Mouse (Mus musculus) small intestine, adult 2 months (tissue): ENCODE measurements at regions not wholly inside any gene's neighbourhood (a gene's known extent, or its start where the extent isn't known, plus 50 kb on each side); places are given as distances from the start of the nearest gene placed in this dataset.

Source experiments
- CTCF ChIP-seq: fragments of 200-500 bp; IDR thresholded peaks from 2 replicates; pipeline ENCODE4 v1.5.1; 2012; ENCODE audit warnings: low read depth, mild to moderate bottlenecking, control low read depth, inconsistent platforms, low read length, moderate library complexity, mixed read lengths; ENCODE audit not compliant: insufficient replicate concordance, insufficient read length; ENCODE audit errors: extremely low read depth
- POLR2A ChIP-seq: fragments of 200-500 bp; IDR thresholded peaks from 2 replicates; pipeline ENCODE4 v1.6.1; 2012; ENCODE audit warnings: low read depth, mild to moderate bottlenecking, control low read depth, inconsistent platforms, low read length, moderate library complexity

- TF ChIP-seq POLR2A (no peak), CTCF (no peak)
Measured at GRCm38 (mm10) chr8:103853048-103853447, 248.4 kb upstream of the Cdh5 start.
